Mouse (Mus musculus) bone marrow macrophage, adult 2 months (primary cell): Measurements from ENCODE around the gene Ctnna2. TPM values are rescaled to one million over a fixed set of nuclear protein-coding genes. Genes with fewer than 3 reads are reported as not detected.

Experiments
- H3K27ac ChIP-seq: 2 replicates; pipeline ENCODE4 v1.5.1; 2012; ENCODE audit warnings: low read depth, low read length; ENCODE audit not compliant: insufficient read depth
- H3K4me1 ChIP-seq: 2 replicates; pipeline ENCODE4 v1.6.1; 2012; ENCODE audit warnings: low read length; ENCODE audit not compliant: control insufficient read depth, insufficient read depth
- H3K4me3 ChIP-seq: 2 replicates; pipeline ENCODE4 v1.5.1; 2012; ENCODE audit warnings: mild to moderate bottlenecking, low read length, moderate library complexity; ENCODE audit not compliant: insufficient read depth
- CTCF ChIP-seq: IDR thresholded peaks from 2 replicates; pipeline ENCODE4 v1.5.1; 2012; ENCODE audit warnings: low read depth, mild to moderate bottlenecking, low read length, moderate library complexity
- POLR2A ChIP-seq: IDR thresholded peaks from 2 replicates; pipeline ENCODE4 v1.6.1; 2012; ENCODE audit warnings: mild to moderate bottlenecking, low read depth, low read length, borderline replicate concordance
- polyA plus RNA-seq: library from polyadenylated mRNA; stranded (reverse); fragments of >200 nt; gene quantifications from 2 replicates; pipeline ENCODE4 v1.2.4, GENCODE M21; 2012; ENCODE audit not compliant: missing spikeins, insufficient read depth, insufficient read length

Gene Ctnna2
- polyA plus RNA-seq, 1 experiment, result not detected

DNA sequence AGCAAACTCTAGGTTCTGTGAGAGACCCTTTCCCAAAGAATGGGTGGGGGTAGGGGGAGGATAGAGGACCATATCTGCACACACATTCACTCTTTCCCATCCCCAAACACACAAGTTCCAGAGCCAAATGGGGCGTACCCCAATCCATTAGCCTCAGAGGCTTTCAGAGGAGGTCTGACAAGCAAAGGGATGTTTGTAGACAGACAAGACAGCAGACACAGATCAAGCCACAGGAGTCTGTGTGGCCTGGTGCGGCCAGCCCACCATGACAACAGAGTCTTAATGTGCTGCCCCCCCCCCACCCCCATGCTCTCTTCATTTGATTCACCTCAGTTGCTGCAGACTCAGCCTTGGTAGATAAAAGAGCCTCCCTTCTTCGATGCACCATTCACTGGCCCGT lies 764.2 kb downstream of the Ctnna2 start:
- H3K4me3 ChIP-seq, result no peak overlapping the region
- no peak overlapping the region for H3K27ac ChIP-seq
- H3K4me1 ChIP-seq, result no peaks in the 10 kb centered on the region
- TF ChIP-seq POLR2A, result no peak
- no peak for TF ChIP-seq CTCF

DNA sequence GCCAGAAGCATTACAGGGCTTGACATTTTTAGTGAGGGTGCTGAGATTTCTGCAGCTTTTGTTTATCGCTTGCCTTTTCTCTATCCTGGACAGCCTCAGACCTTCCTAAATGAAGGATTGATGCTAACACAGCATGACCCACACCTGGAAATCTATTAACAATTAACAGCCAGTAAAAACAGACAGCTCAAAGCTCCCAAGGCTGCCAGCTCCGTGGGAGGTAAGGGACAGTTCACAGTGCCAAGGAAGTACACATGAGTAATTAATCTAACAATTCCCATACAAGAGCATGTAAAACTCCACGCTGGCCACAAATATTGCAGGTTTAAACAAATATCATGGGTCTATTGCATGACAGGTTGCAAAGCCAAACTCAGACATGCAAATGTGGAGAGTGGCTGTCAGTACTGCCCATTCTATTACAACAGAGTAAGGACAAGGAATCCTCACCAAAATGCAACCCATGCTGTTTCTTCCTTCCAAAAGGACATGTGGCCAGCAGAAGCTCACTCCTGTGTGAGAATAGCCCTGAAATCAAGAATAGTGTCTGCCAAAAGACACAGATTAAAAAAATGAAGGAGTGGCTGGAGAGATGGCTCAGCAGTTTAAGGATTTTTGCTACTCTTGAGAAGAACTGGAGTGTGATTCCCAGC lies 765.6 kb downstream of the Ctnna2 start:
- Histone ChIP-seq H3K4me3 (no peak overlapping the region), H3K4me1 (no peaks in the 10 kb centered on the region), H3K27ac (no peak overlapping the region)
- no peak for TF ChIP-seq POLR2A
- no peak for TF ChIP-seq CTCF

DNA sequence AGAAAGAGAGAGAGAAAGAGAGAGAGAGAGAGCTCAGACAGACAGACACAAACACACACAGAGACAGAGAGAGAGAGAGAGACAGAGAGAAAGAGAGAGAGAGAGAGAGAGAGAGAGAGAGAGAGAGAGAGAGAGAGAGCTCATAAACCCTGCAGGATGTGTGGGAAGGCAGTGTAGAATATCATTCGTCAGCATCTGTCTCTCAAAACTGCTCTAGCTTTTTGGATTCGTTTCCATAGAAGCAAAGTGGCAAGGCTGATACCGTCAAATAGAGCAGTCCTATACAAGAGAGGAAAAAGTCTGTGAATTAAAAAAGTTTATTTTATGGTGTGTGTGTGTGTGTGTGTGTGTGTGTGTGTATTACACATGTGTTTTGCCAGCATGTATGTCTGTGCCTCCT lies 769.6 kb downstream of the Ctnna2 start:
- no peak overlapping the region for H3K27ac ChIP-seq
- no peak overlapping the region for H3K4me3 ChIP-seq
- no peaks in the 10 kb centered on the region for H3K4me1 ChIP-seq
- no peak for TF ChIP-seq CTCF
- TF ChIP-seq POLR2A, result no peak

DNA sequence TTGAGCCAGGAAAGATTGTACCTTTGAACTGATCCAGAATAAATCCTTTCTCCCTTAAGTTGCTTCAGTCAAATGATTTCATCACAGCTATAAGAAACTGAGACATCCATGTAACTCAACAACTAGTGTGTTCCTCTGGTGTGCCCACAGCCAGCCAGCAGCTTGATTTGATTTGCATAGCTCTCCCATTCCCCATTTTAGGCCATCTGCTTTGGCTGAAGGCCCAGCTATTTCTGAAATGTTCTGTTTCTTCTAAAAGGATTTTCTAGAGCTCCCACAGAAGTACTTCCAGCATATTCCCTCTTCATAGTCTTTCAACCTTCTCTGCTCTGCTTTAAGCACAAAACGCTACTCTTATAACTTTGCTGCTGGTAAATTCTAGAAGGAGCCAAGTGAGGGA lies 770.3 kb downstream of the Ctnna2 start:
- TF ChIP-seq CTCF (no peak), POLR2A (no peak)
- H3K4me1 ChIP-seq, result no peaks in the 10 kb centered on the region
- no peak overlapping the region for H3K4me3 ChIP-seq
- no peak overlapping the region for H3K27ac ChIP-seq

DNA sequence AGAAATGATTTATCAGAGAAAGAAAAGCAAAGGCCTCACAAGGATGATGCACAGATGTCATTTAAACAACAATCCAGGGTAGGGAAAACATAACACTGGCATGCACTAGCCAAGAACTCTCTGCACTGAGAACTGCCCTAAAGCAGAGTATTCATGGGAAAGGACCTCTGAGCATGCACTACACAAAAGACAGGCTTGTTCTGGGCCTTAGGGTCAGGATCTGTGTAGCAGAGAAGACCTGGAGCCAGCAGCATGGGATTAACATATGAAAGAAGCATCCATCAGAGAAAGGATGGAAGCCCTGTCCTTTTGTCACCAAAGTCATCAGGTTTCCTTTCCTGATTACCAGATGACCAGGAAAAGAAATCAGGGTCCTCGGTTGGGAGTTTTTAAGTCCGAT lies 780.1 kb downstream of the Ctnna2 start:
- Histone ChIP-seq H3K27ac (no peak overlapping the region), H3K4me1 (no peaks in the 10 kb centered on the region), H3K4me3 (no peak overlapping the region)
- TF ChIP-seq POLR2A (no peak), CTCF (no peak)

DNA sequence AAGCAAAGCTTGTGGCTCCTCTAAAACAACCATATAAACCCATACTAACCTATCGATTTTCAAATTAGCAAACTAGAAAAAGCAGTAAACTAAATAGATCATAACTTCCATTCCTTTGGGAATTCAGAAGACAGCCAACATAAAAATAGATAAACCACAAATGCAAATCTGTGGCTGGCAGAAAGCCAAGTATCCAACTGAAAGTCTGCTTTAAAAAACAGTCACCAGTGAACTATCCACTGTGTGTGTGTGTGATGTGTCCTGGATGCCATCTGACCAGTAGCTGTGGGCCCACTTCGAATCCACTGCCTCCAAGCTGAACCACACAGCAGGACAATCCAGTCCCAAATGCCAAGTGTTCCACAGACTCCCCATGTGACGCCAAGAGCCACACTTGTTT lies 782.8 kb downstream of the Ctnna2 start:
- Histone ChIP-seq H3K27ac (no peak overlapping the region), H3K4me1 (no peaks in the 10 kb centered on the region), H3K4me3 (no peak overlapping the region)
- TF ChIP-seq POLR2A (no peak), CTCF (no peak)

DNA sequence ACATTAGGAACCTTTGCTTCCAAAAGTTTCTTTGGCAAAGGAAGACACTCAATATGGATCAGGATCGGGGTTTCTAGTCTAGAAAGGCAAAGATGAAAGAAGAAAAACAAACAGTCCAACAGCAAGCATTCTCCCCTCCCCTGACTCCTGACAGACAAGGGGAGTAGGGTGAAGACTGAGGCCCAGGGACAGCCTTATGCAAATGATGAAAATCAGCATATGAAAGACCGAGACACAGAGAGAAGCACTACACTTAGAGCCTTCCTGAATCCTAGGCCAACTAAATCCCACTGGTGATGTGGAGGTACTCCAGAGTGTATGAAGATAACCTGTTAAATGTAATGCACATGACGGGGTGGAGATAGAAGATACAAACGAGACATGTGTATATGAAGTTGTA lies 787.9 kb downstream of the Ctnna2 start:
- Histone ChIP-seq H3K4me3 (no peak overlapping the region), H3K27ac (no peak overlapping the region), H3K4me1 (no peaks in the 10 kb centered on the region)
- TF ChIP-seq CTCF, result no peak
- TF ChIP-seq POLR2A, result no peak

DNA sequence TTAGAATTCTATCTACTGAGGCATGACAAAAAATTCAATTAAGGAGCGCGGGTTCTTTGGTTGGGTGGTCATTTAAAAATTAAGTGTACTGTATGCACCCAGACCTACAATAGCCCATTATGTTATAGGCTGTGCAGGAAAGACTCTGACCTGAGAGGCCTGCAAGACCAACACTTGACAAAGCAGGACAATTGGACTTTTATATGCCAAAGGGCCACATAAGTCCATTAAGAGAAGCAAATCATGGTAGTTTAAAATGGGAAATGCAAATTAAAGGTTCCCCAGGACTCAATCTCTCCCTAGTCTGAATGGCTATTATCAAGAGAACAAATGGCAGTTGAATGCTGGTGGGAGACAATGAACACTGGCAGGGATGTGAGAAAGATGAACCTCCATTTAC lies 790.9 kb downstream of the Ctnna2 start:
- no peak overlapping the region for H3K4me3 ChIP-seq
- H3K4me1 ChIP-seq, result no peaks in the 10 kb centered on the region
- H3K27ac ChIP-seq, result no peak overlapping the region
- TF ChIP-seq CTCF, result no peak
- TF ChIP-seq POLR2A, result no peak

DNA sequence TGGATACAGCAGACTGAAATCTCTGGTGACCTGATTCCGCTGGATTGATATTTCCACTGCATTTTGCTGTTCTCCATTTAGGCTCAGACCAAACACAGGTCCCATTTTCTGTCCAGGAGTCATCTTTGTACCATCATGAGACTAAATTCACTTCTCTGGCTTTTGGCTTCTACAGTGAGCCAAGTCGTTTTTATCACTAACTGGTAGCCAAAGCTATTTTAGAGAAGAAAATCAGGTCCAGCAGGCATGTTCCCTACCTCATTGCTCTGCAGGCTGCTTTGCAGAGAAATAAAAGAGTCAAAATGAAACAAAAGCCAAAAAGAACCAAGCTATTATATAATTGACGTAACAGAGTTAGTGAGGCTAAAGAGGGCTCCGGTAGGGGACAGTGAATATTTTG lies 793.7 kb downstream of the Ctnna2 start:
- no peak overlapping the region for H3K4me3 ChIP-seq
- no peaks in the 10 kb centered on the region for H3K4me1 ChIP-seq
- no peak overlapping the region for H3K27ac ChIP-seq
- TF ChIP-seq POLR2A, result no peak
- no peak for TF ChIP-seq CTCF

DNA sequence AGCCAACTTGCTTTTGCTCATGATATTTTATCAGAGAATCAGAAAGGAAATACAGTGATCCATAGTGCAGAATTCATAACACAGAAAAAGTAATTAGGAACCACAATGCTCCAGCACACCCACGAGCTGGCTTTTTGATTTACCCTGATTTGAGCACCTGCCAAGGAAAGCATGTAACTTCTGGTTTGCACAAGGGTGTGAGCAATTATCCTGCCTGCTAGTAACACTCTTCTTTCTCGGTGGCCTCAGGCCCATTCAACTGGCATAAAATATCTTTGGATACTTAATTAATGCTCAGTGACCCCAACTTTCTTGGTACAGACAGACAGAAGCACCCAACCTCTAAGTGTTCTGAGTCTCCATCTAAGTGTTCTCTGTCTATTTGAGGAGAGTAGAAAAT lies 794.6 kb downstream of the Ctnna2 start:
- TF ChIP-seq POLR2A, result no peak
- no peak for TF ChIP-seq CTCF
- Histone ChIP-seq H3K4me1 (no peaks in the 10 kb centered on the region), H3K4me3 (no peak overlapping the region), H3K27ac (no peak overlapping the region)

DNA sequence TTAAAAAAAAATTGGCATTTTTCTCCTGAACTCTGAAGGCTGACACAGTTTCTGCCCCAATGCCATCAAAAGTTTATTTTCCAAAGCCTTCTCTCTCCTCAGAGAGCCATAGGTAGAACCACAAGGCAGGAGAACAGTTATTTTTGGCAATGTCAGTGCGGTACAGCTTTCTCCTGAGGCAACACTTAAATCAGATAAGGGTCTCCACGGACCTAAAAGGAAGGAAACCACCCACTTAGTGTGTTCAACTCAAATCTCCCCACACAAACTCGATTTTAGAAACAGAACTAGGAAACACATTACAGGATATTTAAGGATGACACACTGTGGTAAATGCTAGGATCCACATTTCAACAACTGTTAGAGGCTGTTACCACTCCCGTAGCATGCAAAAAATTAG lies 803.7 kb downstream of the Ctnna2 start:
- no peak for TF ChIP-seq CTCF
- no peak for TF ChIP-seq POLR2A
- Histone ChIP-seq H3K27ac (no peak overlapping the region), H3K4me1 (no peaks in the 10 kb centered on the region), H3K4me3 (no peak overlapping the region)
